Mouse (Mus musculus) cerebellum, postnatal 36 days (tissue): ENCODE results near the gene F10.
A peak's percentile ranks its signal among the peaks of the same experiment; 100 is the strongest.
"Not testable (repeated sequence)": the region's sequence is repeated elsewhere in the genome, so short reads cannot be mapped to it uniquely, and the experiment has no call there.

ENCODE experiments used
- DNase-seq, 2 experiments: peaks; one replicate each; pipeline ENCODE4 v3.0.0; 2021 to 2022; ENCODE audit warnings: mixed read lengths in 2 of 2

Gene F10

DNA sequence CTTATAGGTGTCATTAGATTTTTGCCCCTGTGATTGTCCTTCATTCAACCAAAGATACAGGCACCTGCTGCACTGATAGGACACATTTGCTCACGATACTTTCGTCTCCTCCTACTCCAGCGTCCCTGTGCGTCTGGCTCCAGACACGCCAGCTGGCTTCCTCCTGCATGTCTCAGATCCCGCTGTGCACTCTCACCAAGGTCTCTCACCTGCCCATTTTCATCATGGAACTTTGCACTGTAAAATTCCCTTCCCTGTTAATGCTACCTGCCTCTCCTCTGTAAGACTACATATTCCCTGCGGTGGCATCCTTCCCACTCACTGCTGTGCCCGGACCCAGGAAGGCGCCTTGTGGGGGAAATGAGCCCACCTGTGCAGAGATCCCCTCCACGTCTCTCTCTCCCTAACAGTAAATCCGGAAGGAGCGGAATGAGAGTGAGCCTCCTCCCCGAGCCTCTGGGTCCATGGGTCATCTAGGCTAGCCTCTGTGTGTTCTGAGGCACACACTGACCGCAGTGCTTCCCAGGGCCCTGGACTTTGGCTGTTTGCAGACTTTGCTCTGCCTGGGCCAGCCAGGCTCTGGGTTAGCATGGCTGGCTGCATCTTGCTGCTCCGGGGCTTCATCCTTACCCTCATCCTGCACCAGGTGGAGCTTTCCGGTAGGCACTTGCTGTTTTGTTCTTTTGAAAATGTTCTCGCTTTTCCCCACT is 23.5 kb downstream of the F10 start, which contains the start of gene Proz:
Gene Proz, plus strand, starts transcription at position 474 of the 710 bp plus-strand sequence.
- DNase-seq = no peak

GRCm38 (mm10) chr8:13063112-13063511 is 26.0 kb downstream of the F10 start:
- DNase-seq = no peak

DNA sequence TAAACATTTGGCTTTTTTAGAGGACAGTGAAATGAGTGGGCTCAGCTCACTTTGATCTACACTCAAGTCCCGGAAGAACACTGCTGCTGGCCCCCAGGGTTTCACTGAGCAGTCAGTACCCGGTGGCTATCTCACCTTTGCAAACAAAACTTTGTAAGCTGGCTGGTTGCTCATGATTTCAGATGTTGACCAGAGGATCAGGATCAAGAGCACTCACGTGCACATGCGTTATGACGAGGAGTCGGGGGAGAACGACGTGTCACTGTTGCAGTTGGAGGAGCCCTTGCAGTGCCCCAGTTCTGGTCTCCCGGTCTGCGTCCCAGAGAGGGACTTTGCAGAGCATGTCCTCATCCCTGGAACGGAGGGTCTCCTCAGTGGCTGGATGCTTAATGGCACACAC is 36.1 kb downstream of the F10 start:
- no peak for DNase-seq

DNA sequence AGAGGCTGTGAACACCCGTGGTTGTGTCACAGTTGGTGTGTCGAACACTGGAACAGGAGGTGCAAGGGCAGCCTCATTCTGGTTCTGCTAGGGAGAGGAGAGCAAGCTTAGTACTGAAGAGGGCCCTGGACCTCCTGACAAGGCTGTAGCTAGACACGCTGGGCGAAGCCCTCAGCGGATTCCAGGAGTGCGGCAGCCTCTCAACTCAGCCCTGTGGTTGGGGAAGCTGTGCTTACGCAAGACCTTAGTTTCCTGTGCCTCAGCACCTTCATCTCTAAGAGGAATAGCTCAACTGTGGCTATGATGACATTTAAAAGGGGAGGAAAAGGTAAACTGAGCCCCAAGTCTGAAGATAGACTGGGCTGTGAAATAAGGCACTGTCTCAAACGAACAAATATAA is 37.9 kb downstream of the F10 start:
- no peak for DNase-seq

DNA sequence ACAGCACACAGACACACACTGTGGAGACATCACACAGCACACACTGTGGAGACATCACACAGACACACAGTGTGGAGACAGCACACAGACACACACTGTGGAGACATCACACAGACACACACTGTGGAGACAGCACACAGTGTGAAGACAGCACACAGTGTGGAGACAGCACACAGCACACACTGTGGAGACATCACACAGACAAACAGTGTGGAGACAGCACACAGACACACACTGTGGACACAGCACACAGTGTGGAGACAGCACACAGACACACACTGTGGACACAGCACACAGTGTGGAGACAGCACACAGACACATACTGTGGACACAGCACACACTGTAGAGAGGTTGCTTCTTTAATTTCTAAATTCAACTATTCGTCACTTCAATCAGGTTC is 38.5 kb downstream of the F10 start:
- not testable (repeated sequence) for DNase-seq

DNA sequence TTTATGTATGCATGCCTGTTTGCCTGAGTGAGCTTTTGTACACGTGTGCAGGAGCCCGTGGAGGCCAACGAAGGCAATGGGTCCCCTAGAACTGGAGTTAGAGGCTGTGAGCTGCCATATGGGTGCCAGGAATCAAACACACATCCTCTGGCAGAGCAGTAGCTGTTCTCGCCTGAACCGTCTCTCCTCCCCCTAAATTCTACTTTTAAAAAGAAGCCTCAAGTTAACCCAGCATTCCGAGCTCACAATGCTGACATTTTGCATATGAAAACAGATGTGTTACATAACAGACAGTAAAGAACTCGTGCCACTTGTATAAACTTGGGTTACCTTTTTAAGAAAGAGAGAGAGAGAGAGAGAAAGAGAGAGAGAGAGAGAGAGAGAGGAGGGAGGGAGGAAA is 40.4 kb downstream of the F10 start:
- no peak for DNase-seq

DNA sequence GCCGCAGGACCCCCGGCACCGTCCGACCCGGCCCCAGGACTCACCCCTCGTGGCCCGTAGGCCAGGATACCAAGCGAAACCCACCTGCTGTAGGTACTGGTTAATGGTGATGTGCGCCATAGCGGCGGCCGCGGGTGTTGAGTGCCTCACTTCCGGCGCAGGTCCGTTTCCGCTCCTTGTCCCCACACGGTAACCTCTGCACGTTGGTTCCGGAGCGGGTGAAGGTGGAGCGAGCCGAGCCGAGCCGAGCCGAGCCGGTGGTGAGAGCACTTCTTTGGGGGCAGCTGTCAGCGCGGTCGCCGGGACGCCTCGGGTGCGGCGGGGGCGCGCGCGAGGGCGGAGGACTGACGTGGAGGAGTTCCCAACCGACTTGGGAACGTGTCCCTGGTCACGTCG is 67.6 kb downstream of the F10 start:
- peak; percentile 92 to 96 for DNase-seq

GRCm38 (mm10) chr8:13105087-13105881 is 68.2 kb downstream of the F10 start, which contains the start of the genes Pcid2 and Cul4a:
Gene Pcid2, minus strand, starts transcription at chr8:13105459.
Gene Cul4a, plus strand, starts transcription at chr8:13105621.
- peak; percentile 95 to 97 for DNase-seq

GRCm38 (mm10) chr8:13105908-13106551 is 68.9 kb downstream of the F10 start:
- peak in 1 of 2 experiments; percentile 67 for DNase-seq
